Mouse (Mus musculus): ENCODE results near the gene Ttc32. TPM values are rescaled to one million over a fixed set of nuclear protein-coding genes. Genes with fewer than 3 reads are reported as not detected.

Gene Ttc32
- polyA plus RNA-seq, 1 experiment from 2014 or later = 19.5 TPM

GRCm38 (mm10) chr12:9036409-9036808 lies 6.6 kb downstream of the Ttc32 start:
- no peak for ATAC-seq (ENCODE audit: low FRiP score, low TSS enrichment)
- TF ChIP-seq EP300 (optimal IDR thresholded peaks at IDR 0.05) = no peak
- TF ChIP-seq CTCF (IDR thresholded peaks at IDR 0.05; ENCODE audit: low read depth) = no peak
- Histone ChIP-seq H3K27me3 (ENCODE audit: control insufficient read depth, insufficient read depth, low read length) (no peaks in the 10 kb centered on the region), H3K4me2 (replicated peaks; ENCODE audit: low read depth) (no peak overlapping the region), H3K9me3 (ENCODE audit: control insufficient read depth, low read length) (no peaks in the 10 kb centered on the region), H3K4me1 (replicated peaks; ENCODE audit: control insufficient read depth, insufficient read depth) (no peaks in the 10 kb centered on the region), H3K36me3 (ENCODE audit: control insufficient read depth, insufficient read depth, low read length) (no peaks in the 10 kb centered on the region), H3K27ac (replicated peaks) (no peak overlapping the region), H3K9ac (ENCODE audit: low read length) (no peak overlapping the region), H3K4me3 (ENCODE audit: low read depth, low read length) (no peak overlapping the region)
- DNase-seq (ENCODE audit: low spot score) = no peak
- 83% methylated on average over 9 of the region's 9 CpGs for WGBS

- no peaks in the 10 kb centered on the region for H3K27me3 ChIP-seq (ENCODE audit: control insufficient read depth, insufficient read depth, low read length)
- DNase-seq (ENCODE audit: low spot score) (no peak), ATAC-seq (ENCODE audit: low FRiP score, low TSS enrichment) (no peak)
- TF ChIP-seq EP300 (optimal IDR thresholded peaks at IDR 0.05) (no peak), CTCF (IDR thresholded peaks at IDR 0.05; ENCODE audit: low read depth) (no peak)
- H3K27ac ChIP-seq (replicated peaks) = no peak overlapping the region
- H3K9ac ChIP-seq (ENCODE audit: low read length) = no peak overlapping the region
- no peak overlapping the region for H3K4me3 ChIP-seq (ENCODE audit: low read depth, low read length)
- WGBS = 83% methylated on average over 5 of the region's 5 CpGs
- no peaks in the 10 kb centered on the region for H3K9me3 ChIP-seq (ENCODE audit: control insufficient read depth, low read length)
- no peaks in the 10 kb centered on the region for H3K4me1 ChIP-seq (replicated peaks; ENCODE audit: control insufficient read depth, insufficient read depth)
- H3K36me3 ChIP-seq (ENCODE audit: control insufficient read depth, insufficient read depth, low read length) = no peaks in the 10 kb centered on the region
- H3K4me2 ChIP-seq (replicated peaks; ENCODE audit: low read depth) = no peak overlapping the region
Measured at GRCm38 (mm10) chr12:9040177-9040576, 10.4 kb downstream of the Ttc32 start.

GRCm38 (mm10) chr12:9040686-9041085 lies 10.9 kb downstream of the Ttc32 start:
- 77% methylated on average over 7 of the region's 7 CpGs for WGBS
- Histone ChIP-seq H3K9me3 (ENCODE audit: control insufficient read depth, low read length) (no peaks in the 10 kb centered on the region), H3K4me2 (replicated peaks; ENCODE audit: low read depth) (no peak overlapping the region), H3K27ac (replicated peaks) (no peak overlapping the region), H3K36me3 (ENCODE audit: control insufficient read depth, insufficient read depth, low read length) (no peaks in the 10 kb centered on the region), H3K27me3 (ENCODE audit: control insufficient read depth, insufficient read depth, low read length) (no peaks in the 10 kb centered on the region), H3K9ac (ENCODE audit: low read length) (no peak overlapping the region), H3K4me3 (ENCODE audit: low read depth, low read length) (no peak overlapping the region), H3K4me1 (replicated peaks; ENCODE audit: control insufficient read depth, insufficient read depth) (no peaks in the 10 kb centered on the region)
- TF ChIP-seq CTCF (IDR thresholded peaks at IDR 0.05; ENCODE audit: low read depth) (no peak), EP300 (optimal IDR thresholded peaks at IDR 0.05) (no peak)
- ATAC-seq (ENCODE audit: low FRiP score, low TSS enrichment) (no peak), DNase-seq (ENCODE audit: low spot score) (no peak)

GRCm38 (mm10) chr12:9042316-9042715 lies 12.5 kb downstream of the Ttc32 start:
- Histone ChIP-seq H3K4me3 (ENCODE audit: low read depth, low read length) (no peak overlapping the region), H3K4me1 (replicated peaks; ENCODE audit: control insufficient read depth, insufficient read depth) (no peaks in the 10 kb centered on the region), H3K27me3 (ENCODE audit: control insufficient read depth, insufficient read depth, low read length) (no peaks in the 10 kb centered on the region), H3K9ac (ENCODE audit: low read length) (no peak overlapping the region), H3K4me2 (replicated peaks; ENCODE audit: low read depth) (no peak overlapping the region), H3K9me3 (ENCODE audit: control insufficient read depth, low read length) (no peaks in the 10 kb centered on the region), H3K36me3 (ENCODE audit: control insufficient read depth, insufficient read depth, low read length) (no peaks in the 10 kb centered on the region), H3K27ac (replicated peaks) (no peak overlapping the region)
- 82% methylated on average over 5 of the region's 5 CpGs for WGBS
- TF ChIP-seq EP300 (optimal IDR thresholded peaks at IDR 0.05) (no peak), CTCF (IDR thresholded peaks at IDR 0.05; ENCODE audit: low read depth) (no peak)
- DNase-seq (ENCODE audit: low spot score) (no peak), ATAC-seq (ENCODE audit: low FRiP score, low TSS enrichment) (no peak)

GRCm38 (mm10) chr12:9042759-9043158 lies 13.0 kb downstream of the Ttc32 start:
- 90% methylated on average over 3 of the region's 3 CpGs for WGBS

GRCm38 (mm10) chr12:9044666-9045065 lies 14.9 kb downstream of the Ttc32 start:
- Histone ChIP-seq H3K9me3 (ENCODE audit: control insufficient read depth, low read length) (no peaks in the 10 kb centered on the region), H3K27me3 (ENCODE audit: control insufficient read depth, insufficient read depth, low read length) (no peaks in the 10 kb centered on the region), H3K9ac (ENCODE audit: low read length) (no peak overlapping the region), H3K4me3 (ENCODE audit: low read depth, low read length) (no peak overlapping the region), H3K4me1 (replicated peaks; ENCODE audit: control insufficient read depth, insufficient read depth) (no peaks in the 10 kb centered on the region), H3K27ac (replicated peaks) (no peak overlapping the region), H3K36me3 (ENCODE audit: control insufficient read depth, insufficient read depth, low read length) (no peaks in the 10 kb centered on the region), H3K4me2 (replicated peaks; ENCODE audit: low read depth) (no peak overlapping the region)
- DNase-seq (ENCODE audit: low spot score) (no peak), ATAC-seq (ENCODE audit: low FRiP score, low TSS enrichment) (no peak)
- no peak for TF ChIP-seq EP300 (optimal IDR thresholded peaks at IDR 0.05)
- no peak for TF ChIP-seq CTCF (IDR thresholded peaks at IDR 0.05; ENCODE audit: low read depth)
- 97% methylated on average over 7 of the region's 7 CpGs for WGBS

More at GRCm38 (mm10) chr12:9042759-9043158, 13.0 kb downstream of the Ttc32 start:
- no peak overlapping the region for H3K9ac ChIP-seq (ENCODE audit: low read length)
- no peak overlapping the region for H3K4me2 ChIP-seq (replicated peaks; ENCODE audit: low read depth)
- ATAC-seq (ENCODE audit: low FRiP score, low TSS enrichment) (no peak), DNase-seq (ENCODE audit: low spot score) (no peak)
- TF ChIP-seq EP300 (optimal IDR thresholded peaks at IDR 0.05) = no peak
- no peak for TF ChIP-seq CTCF (IDR thresholded peaks at IDR 0.05; ENCODE audit: low read depth)
- H3K4me3 ChIP-seq (ENCODE audit: low read depth, low read length) = no peak overlapping the region
- no peaks in the 10 kb centered on the region for H3K27me3 ChIP-seq (ENCODE audit: control insufficient read depth, insufficient read depth, low read length)
- H3K36me3 ChIP-seq (ENCODE audit: control insufficient read depth, insufficient read depth, low read length) = no peaks in the 10 kb centered on the region
- H3K27ac ChIP-seq (replicated peaks) = no peak overlapping the region
- no peaks in the 10 kb centered on the region for H3K9me3 ChIP-seq (ENCODE audit: control insufficient read depth, low read length)
- H3K4me1 ChIP-seq (replicated peaks; ENCODE audit: control insufficient read depth, insufficient read depth) = no peaks in the 10 kb centered on the region

All from stomach, postnatal 0 days (tissue).